Mouse (Mus musculus) heart, adult 2 months (tissue): ENCODE measurements at regions not wholly inside any gene's neighbourhood (a gene's known extent, or its start where the extent isn't known, plus 50 kb on each side); places are given as distances from the start of the nearest gene placed in this dataset.

Source experiments
- DNase-seq, 2 experiments: peaks; one replicate each; pipeline ENCODE4 v3.0.0; 2021
- H3K27ac ChIP-seq: fragments of 200-600 bp; 2 replicates; pipeline ENCODE4 v1.8.1; 2022
- H3K27me3 ChIP-seq: fragments of 200-500 bp; 2 replicates; pipeline ENCODE4 v1.6.1; 2012; ENCODE audit warnings: mild to moderate bottlenecking, low read length, inconsistent platforms, mixed read lengths; ENCODE audit not compliant: control insufficient read depth, insufficient read depth
- H3K36me3 ChIP-seq: fragments of 200-500 bp; 2 replicates; pipeline ENCODE4 v1.6.1; 2012; ENCODE audit warnings: low read length, inconsistent platforms; ENCODE audit not compliant: control insufficient read depth, insufficient read depth
- H3K4me1 ChIP-seq: fragments of 200-500 bp; 2 replicates; pipeline ENCODE4 v1.6.1; 2011; ENCODE audit warnings: low read length; ENCODE audit not compliant: control insufficient read depth, insufficient read depth
- H3K4me3 ChIP-seq: fragments of 200-600 bp; 2 replicates; pipeline ENCODE4 v1.8.1; 2022
- H3K79me2 ChIP-seq: fragments of 200-500 bp; replicated peaks from 2 replicates; pipeline ENCODE4 v1.6.1; 2012; ENCODE audit warnings: mild to moderate bottlenecking, inconsistent platforms, low read length, moderate library complexity, mixed read lengths; ENCODE audit not compliant: control insufficient read depth, insufficient read depth
- H3K9ac ChIP-seq: fragments of 200-500 bp; 2 replicates; pipeline ENCODE4 v1.6.1; 2012; ENCODE audit warnings: low read depth, mild to moderate bottlenecking, control low read depth, inconsistent platforms, low read length, mixed read lengths
- CTCF ChIP-seq: fragments of 200-600 bp; IDR thresholded peaks from 2 replicates; pipeline ENCODE4 v1.8.1; 2022; ENCODE audit warnings: antibody characterized with exemption, mild to moderate bottlenecking, moderate library complexity
- EP300 ChIP-seq: fragments of 200-500 bp; IDR thresholded peaks from 2 replicates; pipeline ENCODE4 v1.6.1; 2011; ENCODE audit warnings: low read depth, low read length, control low read depth; ENCODE audit not compliant: insufficient read depth
- POLR2A ChIP-seq: fragments of 200-500 bp; IDR thresholded peaks from 2 replicates; pipeline ENCODE4 v1.6.1; 2011; ENCODE audit warnings: mild to moderate bottlenecking, low read depth, low read length, control low read depth; ENCODE audit not compliant: insufficient read depth
- WGBS: fragments of 180-500 bp; shearing (Covaris S2); methylation state at CpG from one replicate; pipeline ENCODE4 v1.1.7; 2018; 5-methylcytosine and 5-hydroxymethylcytosine counted together
- intact Hi-C: fragments of 180-260 bp; cut with DNase I; formaldehyde crosslinking; loops from one replicate; pipeline ENCODE4 v1.15.1; 2025

DNA sequence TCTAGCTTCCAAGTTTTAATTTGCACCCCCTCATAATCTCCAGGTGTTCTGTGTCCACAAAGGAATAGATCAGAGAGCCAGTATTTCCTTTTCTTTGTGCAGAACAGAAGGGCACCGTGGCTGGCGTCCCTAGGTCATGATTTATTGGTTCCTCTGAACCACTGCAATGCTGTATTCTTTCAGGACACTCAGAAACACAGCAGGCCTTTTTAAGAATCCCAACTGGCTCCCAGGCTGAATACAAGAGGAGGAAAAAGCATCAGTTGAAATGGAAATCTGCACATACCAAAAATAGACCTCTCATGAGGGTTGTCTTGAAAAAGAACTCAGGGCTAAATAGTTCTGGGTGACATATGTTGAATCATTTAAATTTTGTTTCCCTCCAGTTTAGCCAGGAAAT, 452.4 kb downstream of the Btbd3 start:
- Histone ChIP-seq H3K27ac (no peak overlapping the region), H3K27me3 (no peaks in the 10 kb centered on the region), H3K4me1 (no peaks in the 10 kb centered on the region), H3K79me2 (no peaks in the 10 kb centered on the region), H3K36me3 (no peaks in the 10 kb centered on the region), H3K9ac (no peak overlapping the region), H3K4me3 (no peak overlapping the region)
- no peak for TF ChIP-seq POLR2A
- 66% methylated on average over 2 of the region's 2 CpGs for WGBS
- intact Hi-C loops: no loop called here
- DNase-seq: no peak

DNA sequence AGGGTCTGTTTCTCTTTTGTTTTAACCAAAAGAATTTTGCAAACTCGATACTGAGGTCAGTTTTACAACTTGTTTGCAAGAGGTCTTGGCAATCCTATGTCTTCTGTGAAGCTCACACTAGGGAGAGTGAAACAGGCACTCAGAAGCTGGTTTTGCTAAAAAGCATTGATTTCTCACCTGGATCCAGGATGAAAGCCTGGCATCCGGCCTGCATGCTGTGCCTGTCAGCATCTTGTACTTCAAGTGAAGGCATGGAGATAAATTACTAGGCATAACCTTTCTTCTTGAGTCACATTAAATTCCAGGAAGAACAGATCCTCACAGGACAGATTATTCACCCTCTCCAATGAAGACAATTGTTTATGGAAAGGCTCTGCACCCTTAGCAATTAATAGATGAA, 477.5 kb downstream of the Btbd3 start:
- Histone ChIP-seq H3K27ac (no peak overlapping the region), H3K36me3 (no peaks in the 10 kb centered on the region), H3K79me2 (no peaks in the 10 kb centered on the region), H3K4me3 (no peak overlapping the region), H3K9ac (no peak overlapping the region), H3K27me3 (no peaks in the 10 kb centered on the region), H3K4me1 (no peaks in the 10 kb centered on the region)
- DNase-seq: no peak
- intact Hi-C loops: no loop called here
- TF ChIP-seq EP300 (no peak), CTCF (no peak), POLR2A (no peak)
- WGBS: 52% methylated on average over 2 of the region's 2 CpGs

DNA sequence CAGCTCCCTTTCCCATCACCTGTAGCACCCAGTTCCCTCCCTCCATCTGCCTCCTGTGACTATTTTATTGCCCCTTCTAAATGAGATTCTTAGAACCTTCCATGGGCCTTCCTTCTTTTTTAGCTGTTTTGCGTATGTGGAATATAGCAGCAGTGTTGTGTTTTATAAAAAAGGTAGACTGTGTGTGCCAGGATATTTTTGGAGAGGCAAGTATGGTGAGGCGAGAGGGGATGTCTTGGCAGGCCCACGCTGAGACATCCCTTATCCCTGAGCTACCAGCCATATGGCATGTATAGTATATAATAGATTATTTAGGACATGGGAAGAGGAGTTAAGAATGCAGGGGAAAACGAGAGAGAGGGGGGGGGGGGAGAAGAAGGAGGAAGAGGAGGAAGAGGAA, 488.4 kb downstream of the Btbd3 start:
- intact Hi-C loops: no loop called here
- Histone ChIP-seq H3K4me3 (no peak overlapping the region), H3K79me2 (no peaks in the 10 kb centered on the region), H3K9ac (no peak overlapping the region), H3K27me3 (no peaks in the 10 kb centered on the region), H3K36me3 (no peaks in the 10 kb centered on the region), H3K4me1 (no peaks in the 10 kb centered on the region), H3K27ac (no peak overlapping the region)
- no peak for DNase-seq
- TF ChIP-seq EP300 (no peak), CTCF (no peak), POLR2A (no peak)
- WGBS: 65% methylated on average over 4 of the region's 4 CpGs

DNA sequence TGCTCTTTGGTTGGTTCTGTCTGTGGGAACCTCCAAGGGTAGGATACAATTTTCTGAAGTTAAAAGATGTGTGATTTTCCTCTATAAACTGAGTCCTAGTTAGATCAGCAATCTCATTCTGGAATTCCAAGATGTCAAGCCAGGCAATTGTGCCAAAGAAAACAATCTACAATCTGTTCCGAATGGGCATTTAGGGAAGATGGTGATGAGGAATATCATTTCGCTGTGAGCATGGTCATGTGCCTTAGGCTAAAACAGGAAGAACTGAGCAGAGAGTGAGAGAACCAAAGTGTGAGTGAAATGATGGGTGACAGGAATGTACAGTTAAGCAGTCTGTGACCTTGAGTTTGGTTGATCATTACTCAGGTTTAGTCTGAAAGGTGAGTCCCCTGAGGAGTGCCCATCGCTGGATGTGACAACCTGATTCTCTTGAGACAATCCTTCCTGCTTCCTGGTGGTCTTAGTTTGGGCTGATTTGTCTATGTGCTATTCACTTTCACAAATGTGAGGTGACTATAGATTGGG, 504.1 kb downstream of the Btbd3 start:
- H3K27ac ChIP-seq: no peak overlapping the region
- no peaks in the 10 kb centered on the region for H3K4me1 ChIP-seq
- H3K36me3 ChIP-seq: no peaks in the 10 kb centered on the region
- no peak for TF ChIP-seq POLR2A
- no peak for TF ChIP-seq EP300
- TF ChIP-seq CTCF: no peak
- intact Hi-C loops: no loop called here
- DNase-seq: no peak
- no peaks in the 10 kb centered on the region for H3K79me2 ChIP-seq
- no peak overlapping the region for H3K4me3 ChIP-seq
- no peak overlapping the region for H3K9ac ChIP-seq
- H3K27me3 ChIP-seq: no peaks in the 10 kb centered on the region
- 66% methylated on average over 3 of the region's 3 CpGs for WGBS

DNA sequence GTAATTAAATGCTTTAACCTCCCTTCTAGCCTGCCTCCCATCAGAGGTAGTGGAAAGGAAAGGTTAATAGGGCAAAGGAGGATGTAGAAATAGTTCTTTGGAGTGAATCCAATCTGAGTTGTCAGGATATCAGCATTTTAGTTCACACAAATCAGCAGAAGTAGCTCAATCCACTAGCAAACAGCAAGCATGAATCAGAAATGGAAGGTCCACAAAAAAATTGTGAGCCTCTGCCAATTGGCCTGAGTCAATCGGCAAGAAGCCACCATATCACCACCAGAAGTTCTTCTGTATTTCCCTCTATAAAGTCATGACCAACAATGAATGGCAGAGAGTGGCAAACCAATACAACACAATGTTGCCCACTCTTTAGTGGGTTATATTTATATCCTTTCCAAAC, 505.0 kb downstream of the Btbd3 start:
- TF ChIP-seq EP300 (no peak), POLR2A (no peak), CTCF (no peak)
- Histone ChIP-seq H3K79me2 (no peaks in the 10 kb centered on the region), H3K9ac (no peak overlapping the region), H3K27ac (no peak overlapping the region), H3K4me3 (no peak overlapping the region), H3K27me3 (no peaks in the 10 kb centered on the region), H3K36me3 (no peaks in the 10 kb centered on the region), H3K4me1 (no peaks in the 10 kb centered on the region)
- DNase-seq: no peak
- 52% methylated on average over 1 of the region's 1 CpGs for WGBS
- intact Hi-C loops: no loop called here

DNA sequence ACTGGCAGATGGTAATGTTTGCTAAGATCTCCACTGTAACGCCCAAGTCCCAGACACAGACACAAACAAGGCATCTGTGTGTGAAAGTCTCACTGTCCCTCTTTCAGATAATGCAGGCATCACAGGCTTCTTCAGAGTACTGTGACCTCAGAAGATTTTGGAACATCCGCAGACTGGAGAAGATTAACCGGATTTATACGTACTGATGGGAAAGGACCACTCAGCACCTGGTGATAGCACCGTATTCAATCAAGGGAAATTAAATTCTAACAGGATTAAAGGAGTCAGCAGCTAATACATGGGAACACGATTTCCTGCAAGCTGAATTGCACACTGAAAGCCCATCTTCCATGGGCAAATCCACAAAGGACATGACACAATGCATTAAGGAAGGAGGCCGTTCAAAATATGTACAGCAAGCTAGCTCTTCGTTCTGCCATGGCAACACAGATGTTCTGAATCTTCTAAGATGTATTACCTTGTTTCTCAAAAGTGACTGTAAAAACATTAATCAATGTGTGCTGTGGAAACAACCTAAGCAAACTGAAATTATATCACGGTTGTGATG, 510.0 kb downstream of the Btbd3 start:
- 74% methylated on average over 9 of the region's 9 CpGs for WGBS
- Histone ChIP-seq H3K27me3 (no peaks in the 10 kb centered on the region), H3K4me1 (no peaks in the 10 kb centered on the region), H3K4me3 (no peak overlapping the region), H3K9ac (no peak overlapping the region), H3K27ac (no peak overlapping the region), H3K79me2 (no peaks in the 10 kb centered on the region), H3K36me3 (no peaks in the 10 kb centered on the region)
- no peak for TF ChIP-seq CTCF
- TF ChIP-seq EP300: no peak
- TF ChIP-seq POLR2A: no peak
- no peak for DNase-seq
- intact Hi-C loops: no loop called here
